Mouse (Mus musculus) MEL (cell line): Measurements from ENCODE around the gene Slc35b1. TPM values are rescaled to one million over a fixed set of nuclear protein-coding genes. Genes with fewer than 3 reads are reported as not detected.
A peak's percentile ranks its signal among the peaks of the same experiment; 100 is the strongest.

ENCODE experiments used
- DNase-seq: peaks from one replicate; pipeline ENCODE4 v3.0.0; 2011; ENCODE audit warnings: low read depth, low spot score
- H3K27ac ChIP-seq: 2 replicates; pipeline ENCODE4 v1.5.1; 2012; ENCODE audit warnings: low read depth, mild to moderate bottlenecking, control low read depth, low read length, moderate library complexity; ENCODE audit not compliant: control insufficient read depth
- H3K27me3 ChIP-seq, 2 experiments: fragments of 150-350 bp in 1 of 2; sonication (generic) in 1 of 2; 2 replicates each; pipeline ENCODE4 v1.6.1; 2012; ENCODE audit warnings: low read length in 2 of 2, mild to moderate bottlenecking in 2 of 2, improper control_type of control experiment in 1 of 2, moderate library complexity in 1 of 2; ENCODE audit not compliant: insufficient read depth in 2 of 2, control insufficient read depth in 1 of 2
- H3K36me3 ChIP-seq, 2 experiments: 2 replicates each; pipeline ENCODE4 v1.6.1; 2012 to 2014; ENCODE audit warnings: low read length in 2 of 2, improper control_type of control experiment in 1 of 2, inconsistent platforms in 1 of 2, mild to moderate bottlenecking in 1 of 2; ENCODE audit not compliant: insufficient read depth in 2 of 2, control insufficient read depth in 1 of 2
- H3K4me1 ChIP-seq, 2 experiments: fragments of 150-350 bp in 1 of 2; sonication (generic) in 1 of 2; 2 replicates each; pipeline ENCODE4 v1.6.1; 2012; ENCODE audit warnings: low read length in 2 of 2, improper control_type of control experiment in 1 of 2, mild to moderate bottlenecking in 1 of 2; ENCODE audit not compliant: insufficient read depth in 2 of 2, control insufficient read depth in 1 of 2
- H3K4me3 ChIP-seq, 2 experiments: fragments of 150-350 bp in 1 of 2; sonication (generic) in 1 of 2; 2 replicates each; pipeline ENCODE4 v1.5.1; 2012; ENCODE audit warnings: low read depth in 2 of 2, low read length in 2 of 2, mild to moderate bottlenecking in 2 of 2, moderate library complexity in 2 of 2, control low read depth in 1 of 2, improper control_type of control experiment in 1 of 2; ENCODE audit not compliant: control insufficient read depth in 1 of 2, insufficient read depth in 1 of 2
- H3K79me2 ChIP-seq: 2 replicates; pipeline ENCODE4 v1.6.1; 2012; ENCODE audit warnings: mild to moderate bottlenecking, low read length, moderate library complexity; ENCODE audit not compliant: control insufficient read depth, poor library complexity, insufficient read depth
- H3K9ac ChIP-seq: 2 replicates; pipeline ENCODE4 v1.6.1; 2012; ENCODE audit warnings: low read depth, mild to moderate bottlenecking, control low read depth, low read length, moderate library complexity; ENCODE audit not compliant: control insufficient read depth, poor library complexity, severe bottlenecking
- H3K9me3 ChIP-seq: fragments of 150-350 bp; sonication (generic); replicated peaks from 2 replicates; pipeline ENCODE4 v1.6.1; 2012; ENCODE audit warnings: mild to moderate bottlenecking, low read length, improper control_type of control experiment, moderate library complexity; ENCODE audit not compliant: insufficient read depth
- BHLHE40 ChIP-seq: IDR thresholded peaks from 2 replicates; pipeline ENCODE4 v1.6.1; 2012; ENCODE audit warnings: low read depth, mild to moderate bottlenecking, inconsistent platforms, low read length, improper control_type of control experiment, borderline replicate concordance
- CHD2 ChIP-seq: IDR thresholded peaks from 2 replicates; pipeline ENCODE4 v1.6.1; 2011; ENCODE audit warnings: low read length, improper control_type of control experiment
- CTCF ChIP-seq, 3 experiments: IDR thresholded peaks in 2 of 3; conservative IDR thresholded peaks in 1 of 3; 2 replicates each; pipeline ENCODE4 v1.5.1; 2011 to 2012; ENCODE audit warnings: low read length in 3 of 3, low read depth in 2 of 3, mild to moderate bottlenecking in 2 of 3, improper control_type of control experiment in 1 of 3, inconsistent platforms in 1 of 3, mixed read lengths in 1 of 3, moderate library complexity in 1 of 3; ENCODE audit not compliant: control insufficient read depth in 1 of 3, insufficient read depth in 1 of 3, poor library complexity in 1 of 3, severe bottlenecking in 1 of 3
- E2F4 ChIP-seq: IDR thresholded peaks from 2 replicates; pipeline ENCODE4 v1.6.1; 2011; ENCODE audit warnings: low read depth, low read length, improper control_type of control experiment, borderline replicate concordance
- ELF1 ChIP-seq: IDR thresholded peaks from 2 replicates; pipeline ENCODE4 v1.6.1; 2014; ENCODE audit warnings: low read depth, mild to moderate bottlenecking, inconsistent platforms, low read length, improper control_type of control experiment, moderate library complexity
- ETS1 ChIP-seq: IDR thresholded peaks from 2 replicates; pipeline ENCODE4 v1.6.1; 2012; ENCODE audit warnings: low read depth, mild to moderate bottlenecking, inconsistent platforms, low read length, improper control_type of control experiment, moderate library complexity
- GABPA ChIP-seq: IDR thresholded peaks from 2 replicates; pipeline ENCODE4 v1.6.1; 2012; ENCODE audit warnings: low read depth, mild to moderate bottlenecking, inconsistent platforms, low read length, improper control_type of control experiment, moderate library complexity
- JUND ChIP-seq: IDR thresholded peaks from 2 replicates; pipeline ENCODE4 v1.6.1; 2011; ENCODE audit warnings: low read depth, mild to moderate bottlenecking, improper control_type of control experiment, low read length
- KAT2A ChIP-seq: conservative IDR thresholded peaks from 2 replicates; pipeline ENCODE4 v1.6.1; 2012; ENCODE audit warnings: low read depth, low read length, improper control_type of control experiment, inconsistent platforms
- MAX ChIP-seq: IDR thresholded peaks from 2 replicates; pipeline ENCODE4 v1.6.1; 2011; ENCODE audit warnings: low read length, improper control_type of control experiment
- MYC ChIP-seq: IDR thresholded peaks from 2 replicates; pipeline ENCODE4 v1.6.1; 2011; ENCODE audit warnings: low read depth, mild to moderate bottlenecking, low read length, improper control_type of control experiment, moderate library complexity
- NELFE ChIP-seq: IDR thresholded peaks from 2 replicates; pipeline ENCODE4 v1.6.1; 2011; ENCODE audit warnings: low read depth, low read length, improper control_type of control experiment
- RCOR1 ChIP-seq: IDR thresholded peaks from 2 replicates; pipeline ENCODE4 v1.6.1; 2012; ENCODE audit warnings: low read depth, mild to moderate bottlenecking, inconsistent platforms, low read length, improper control_type of control experiment
- UBTF ChIP-seq: IDR thresholded peaks from 2 replicates; pipeline ENCODE4 v1.6.1; 2012; ENCODE audit warnings: low read depth, mild to moderate bottlenecking, inconsistent platforms, low read length, improper control_type of control experiment, moderate library complexity, borderline replicate concordance; ENCODE audit not compliant: insufficient read depth
- USF1 ChIP-seq: IDR thresholded peaks from 2 replicates; pipeline ENCODE4 v1.6.1; 2014; ENCODE audit warnings: low read depth, mild to moderate bottlenecking, inconsistent platforms, low read length, improper control_type of control experiment, moderate library complexity
- ZNF384 ChIP-seq: IDR thresholded peaks from 2 replicates; pipeline ENCODE4 v1.6.1; 2012; ENCODE audit warnings: low read depth, mild to moderate bottlenecking, inconsistent platforms, low read length, improper control_type of control experiment
- polyA plus RNA-seq, 2 experiments: library from polyadenylated mRNA; stranded (reverse) in 1 of 2; unstranded in 1 of 2; fragments of >175 nt in 1 of 2; fragments of >200 nt in 1 of 2; gene quantifications; 2 replicates each; pipeline versions ENCODE4 v1.2.1 to v1.2.4; 2012; ENCODE audit warnings: low replicate concordance in 2 of 2, low read depth in 1 of 2; ENCODE audit not compliant: insufficient read length in 2 of 2, insufficient read depth in 1 of 2, missing spikeins in 1 of 2
- total RNA-seq: library from RNA; depleted of rRNA; stranded (reverse); fragments of 300-350 nt; gene quantifications from 2 replicates; pipeline ENCODE4 v1.2.3, GENCODE M21; 2012

The Slc35b1 gene
- total and polyA plus RNA-seq, 3 experiments, result 59.1 to 82.4 TPM; not detected in 1

DNA sequence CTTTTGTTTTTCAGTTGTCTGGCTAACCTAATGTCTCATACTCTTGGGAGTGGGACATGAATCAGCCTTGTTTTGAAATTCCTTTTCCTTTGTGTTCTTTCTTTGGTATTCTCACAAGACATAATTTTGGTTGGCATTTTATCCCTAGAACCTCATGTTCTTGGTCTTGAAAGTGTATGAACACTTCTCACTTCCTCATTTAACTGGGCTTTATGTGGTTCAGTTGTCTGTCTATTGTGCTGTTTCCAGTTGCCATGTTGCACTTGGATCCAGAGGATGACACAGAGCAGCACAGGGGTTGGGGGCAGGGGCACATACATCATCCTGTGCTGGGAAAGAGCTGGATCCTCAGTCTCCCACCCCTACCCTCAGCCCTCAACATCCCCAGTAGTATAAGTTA is 31.4 kb downstream of the Slc35b1 start:
- Histone ChIP-seq H3K27ac (peak overlapping the region; percentile 92; the same call in 1 of the 2 replicates), H3K4me1 (peaks cover 18 to 19% of the 10 kb centered on the region in 2 experiments), H3K79me2 (peaks cover 33% of the 10 kb centered on the region), H3K9me3 (no peaks in the 10 kb centered on the region), H3K4me3 (peak overlapping the region; percentile 20 to 85), H3K9ac (peak overlapping the region; percentile 74), H3K36me3 (peaks cover 7 to 31% of the 10 kb centered on the region in 2 experiments; a peak in 3 of 4 replicates), H3K27me3 (no peaks in the 10 kb centered on the region)
- no peak for TF ChIP-seq KAT2A
- TF ChIP-seq MYC, result peak; percentile 64; the same call in 1 of the 2 replicates
- 0 out of 2 replicates have a peak, but pooled peaks have one; percentile 13 for TF ChIP-seq MAX
- peak; percentile 69 for DNase-seq

DNA sequence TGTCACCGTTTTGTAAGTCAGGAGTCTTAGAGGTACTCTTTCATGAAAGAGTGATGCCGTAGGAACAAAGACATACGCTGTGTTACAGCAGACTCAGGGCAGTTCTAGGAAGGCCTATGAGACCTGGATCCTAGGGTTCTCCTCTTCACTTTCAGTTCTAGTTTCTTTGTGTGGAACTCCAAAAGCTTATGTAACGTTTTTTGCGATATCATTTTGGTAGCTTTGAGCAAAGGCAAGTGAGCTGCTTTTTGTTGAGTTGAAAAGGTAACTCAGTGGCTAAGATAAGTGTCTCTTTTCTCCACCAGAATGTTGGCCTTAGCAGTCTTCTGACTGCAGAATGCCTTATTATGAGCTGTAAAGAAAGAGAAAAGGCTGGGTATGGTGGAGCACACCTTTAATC is 32.8 kb downstream of the Slc35b1 start:
- H3K27me3 ChIP-seq, result no peaks in the 10 kb centered on the region
- no peak overlapping the region for H3K9ac ChIP-seq
- H3K36me3 ChIP-seq, result peaks cover 15 to 28% of the 10 kb centered on the region in 2 experiments
- H3K79me2 ChIP-seq, result peaks cover 39% of the 10 kb centered on the region
- H3K4me1 ChIP-seq, result peaks cover 12 to 14% of the 10 kb centered on the region in 2 experiments
- H3K27ac ChIP-seq, result no peak overlapping the region
- TF ChIP-seq RCOR1 (no peak), BHLHE40 (no peak), GABPA (no peak), ELF1 (no peak), NELFE (no peak), CHD2 (no peak), E2F4 (no peak), UBTF (no peak), JUND (no peak), ETS1 (no peak), USF1 (no peak), KAT2A (no peak)
- DNase-seq, result no peak
- H3K9me3 ChIP-seq, result no peaks in the 10 kb centered on the region
- H3K4me3 ChIP-seq, result no peak overlapping the region

DNA sequence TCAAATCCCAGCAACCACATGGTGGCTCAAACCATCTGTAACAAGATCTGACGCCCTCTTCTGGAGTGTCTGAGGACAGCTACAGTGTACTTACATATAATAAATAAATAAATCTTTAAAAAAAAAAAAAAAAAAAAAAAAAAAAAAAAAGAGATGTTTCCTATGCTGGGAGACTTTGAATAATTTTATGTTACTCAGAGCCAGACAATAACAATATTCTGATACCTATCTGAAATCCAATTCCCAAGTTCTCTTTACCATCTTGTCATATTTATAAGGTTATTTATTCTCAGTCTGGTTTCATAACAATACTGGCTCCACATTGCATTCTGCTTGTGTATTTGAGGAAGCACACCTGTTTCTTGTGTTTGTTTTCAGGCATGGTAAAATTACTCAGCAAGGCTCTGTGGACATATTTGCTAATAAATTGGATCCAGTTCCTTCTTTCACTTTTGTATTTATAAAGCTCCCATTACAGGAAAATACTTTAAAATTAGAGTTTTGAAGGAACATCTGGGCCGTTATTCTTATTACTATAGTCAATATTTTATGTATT is 36.5 kb downstream of the Slc35b1 start:
- Histone ChIP-seq H3K27me3 (no peaks in the 10 kb centered on the region), H3K4me1 (peaks cover 6 to 10% of the 10 kb centered on the region in 2 experiments), H3K4me3 (no peak overlapping the region), H3K36me3 (peaks cover 16 to 22% of the 10 kb centered on the region in 2 experiments), H3K9me3 (no peaks in the 10 kb centered on the region), H3K27ac (no peak overlapping the region), H3K9ac (no peak overlapping the region), H3K79me2 (peaks cover 37% of the 10 kb centered on the region)
- DNase-seq, result no peak
- peak; percentile 81 for TF ChIP-seq ZNF384
- TF ChIP-seq CTCF (IDR thresholded peaks at IDR 0.05 in 2 of 3, conservative IDR thresholded peaks at IDR 0.05 in 1 of 3; ENCODE audit: control insufficient read depth in 1 of 3, insufficient read depth in 1 of 3, low read depth in 2 of 3, low read length in 3 of 3, poor library complexity in 1 of 3, severe bottlenecking in 1 of 3), result no peak
- TF ChIP-seq MAX, result 0 out of 2 replicates have a peak, but pooled peaks have one; percentile 18
